Mouse (Mus musculus) neural tube, embryonic 10.5 days (tissue): ENCODE results near the gene Slc39a2.
"Not testable (repeated sequence)": the region's sequence is repeated elsewhere in the genome, so short reads cannot be mapped to it uniquely, and the experiment has no call there.

ENCODE experiments used
- DNase-seq: peaks from one replicate; pipeline ENCODE4 v3.0.0-alpha.2; 2017; ENCODE audit warnings: low spot score; ENCODE audit errors: extremely low spot score

The Slc39a2 gene

GRCm38 (mm10) chr14:51892191-51892939 lies at the start of gene Slc39a2:
Slc39a2 (plus strand) TSS chr14:51892889.
- no peak for DNase-seq

- no peak for DNase-seq
Measured at GRCm38 (mm10) chr14:51843882-51844281, 48.8 kb upstream of the Slc39a2 start.

- DNase-seq = no peak
Measured at GRCm38 (mm10) chr14:51846566-51846965, 46.1 kb upstream of the Slc39a2 start.

GRCm38 (mm10) chr14:51851006-51851405 lies 41.7 kb upstream of the Slc39a2 start:
- DNase-seq = peak; percentile 21

GRCm38 (mm10) chr14:51853399-51853798 lies 39.3 kb upstream of the Slc39a2 start, which contains the start of gene Ear6:
Ear6 (plus strand) TSS chr14:51853699.
- no peak for DNase-seq

- not testable (repeated sequence) for DNase-seq
Measured at GRCm38 (mm10) chr14:51855280-51855679, 37.4 kb upstream of the Slc39a2 start.

GRCm38 (mm10) chr14:51863603-51864002 lies 29.1 kb upstream of the Slc39a2 start:
- DNase-seq = peak; percentile 26

- no peak for DNase-seq
Measured at GRCm38 (mm10) chr14:51870756-51871155, 21.9 kb upstream of the Slc39a2 start.

GRCm38 (mm10) chr14:51871741-51872140 lies 20.9 kb upstream of the Slc39a2 start:
- DNase-seq = no peak

- no peak for DNase-seq
Measured at GRCm38 (mm10) chr14:51877517-51877916, 15.2 kb upstream of the Slc39a2 start.

GRCm38 (mm10) chr14:51883527-51884030 lies 9.1 kb upstream of the Slc39a2 start:
- DNase-seq = peak; percentile 52

GRCm38 (mm10) chr14:51884031-51884544 lies 8.6 kb upstream of the Slc39a2 start:
- no peak for DNase-seq

- peak; percentile 94 for DNase-seq
Measured at GRCm38 (mm10) chr14:51884598-51885331, 7.9 kb upstream of the Slc39a2 start, which contains the start of gene Mettl17. Mettl17 (plus strand) TSS chr14:51884842.

- no peak for DNase-seq
Measured at GRCm38 (mm10) chr14:51886051-51886450, 6.6 kb upstream of the Slc39a2 start.

- DNase-seq = no peak
Measured at GRCm38 (mm10) chr14:51889833-51890232, 2.9 kb upstream of the Slc39a2 start.

GRCm38 (mm10) chr14:51893094-51893794 lies 555 bp downstream of the Slc39a2 start:
- no peak for DNase-seq

- no peak for DNase-seq
Measured at GRCm38 (mm10) chr14:51893809-51894208, 1.1 kb downstream of the Slc39a2 start.

GRCm38 (mm10) chr14:51895071-51895470 lies 2.4 kb downstream of the Slc39a2 start:
- DNase-seq = no peak

GRCm38 (mm10) chr14:51896019-51896418 lies 3.3 kb downstream of the Slc39a2 start:
- DNase-seq = no peak

GRCm38 (mm10) chr14:51896539-51897170 lies 4.0 kb downstream of the Slc39a2 start:
- DNase-seq = no peak

- no peak for DNase-seq
Measured at GRCm38 (mm10) chr14:51899351-51899750, 6.7 kb downstream of the Slc39a2 start.
